Mouse (Mus musculus) thymus, adult 2 months (tissue): Measurements from ENCODE around the gene Pde4d. TPM values are rescaled to one million over a fixed set of nuclear protein-coding genes. Genes with fewer than 3 reads are reported as not detected.

Source experiments
- DNase-seq: peaks from one replicate; pipeline ENCODE4 v3.0.0; 2021
- H3K27ac ChIP-seq: fragments of 200-500 bp; 2 replicates; pipeline ENCODE4 v1.5.1; 2012; ENCODE audit warnings: low read length, control low read depth; ENCODE audit not compliant: control insufficient read depth, insufficient read depth
- H3K27me3 ChIP-seq: fragments of 200-500 bp; 2 replicates; pipeline ENCODE4 v1.6.1; 2012; ENCODE audit warnings: mild to moderate bottlenecking, low read length, moderate library complexity, mixed read lengths; ENCODE audit not compliant: control insufficient read depth, insufficient read depth
- H3K36me3 ChIP-seq: fragments of 200-500 bp; 2 replicates; pipeline ENCODE4 v1.6.1; 2012; ENCODE audit warnings: mild to moderate bottlenecking, low read length, moderate library complexity; ENCODE audit not compliant: control insufficient read depth, insufficient read depth
- H3K4me1 ChIP-seq: fragments of 200-500 bp; replicated peaks from 2 replicates; pipeline ENCODE4 v1.6.1; 2012; ENCODE audit warnings: low read length; ENCODE audit not compliant: control insufficient read depth, insufficient read depth
- H3K4me3 ChIP-seq: fragments of 200-500 bp; 2 replicates; pipeline ENCODE4 v1.5.1; 2012; ENCODE audit warnings: mild to moderate bottlenecking, low read length, control low read depth, moderate library complexity; ENCODE audit not compliant: control insufficient read depth, insufficient read depth
- CTCF ChIP-seq: fragments of 200-500 bp; IDR thresholded peaks from 2 replicates; pipeline ENCODE4 v1.5.1; 2012; ENCODE audit warnings: mild to moderate bottlenecking, control low read depth, low read length, moderate library complexity, borderline replicate concordance; ENCODE audit not compliant: control insufficient read depth, poor library complexity, insufficient read depth; ENCODE audit errors: extremely low read depth
- POLR2A ChIP-seq: fragments of 200-500 bp; IDR thresholded peaks from 2 replicates; pipeline ENCODE4 v1.6.1; 2012; ENCODE audit warnings: mild to moderate bottlenecking, low read length, control low read depth, moderate library complexity; ENCODE audit not compliant: control insufficient read depth, poor library complexity, insufficient read depth; ENCODE audit errors: extremely low read depth
- WGBS: fragments of 180-500 bp; shearing (Covaris S2); methylation state at CpG from one replicate; pipeline ENCODE4 v1.1.7; 2018; 5-methylcytosine and 5-hydroxymethylcytosine counted together
- polyA plus RNA-seq: library from polyadenylated mRNA; depleted of rRNA; stranded (reverse); fragments of >200 nt; gene quantifications from 2 replicates; pipeline ENCODE4 v1.2.3, GENCODE M21; 2012

Pde4d gene
- polyA plus RNA-seq, 1 experiment: 35.2 TPM

DNA sequence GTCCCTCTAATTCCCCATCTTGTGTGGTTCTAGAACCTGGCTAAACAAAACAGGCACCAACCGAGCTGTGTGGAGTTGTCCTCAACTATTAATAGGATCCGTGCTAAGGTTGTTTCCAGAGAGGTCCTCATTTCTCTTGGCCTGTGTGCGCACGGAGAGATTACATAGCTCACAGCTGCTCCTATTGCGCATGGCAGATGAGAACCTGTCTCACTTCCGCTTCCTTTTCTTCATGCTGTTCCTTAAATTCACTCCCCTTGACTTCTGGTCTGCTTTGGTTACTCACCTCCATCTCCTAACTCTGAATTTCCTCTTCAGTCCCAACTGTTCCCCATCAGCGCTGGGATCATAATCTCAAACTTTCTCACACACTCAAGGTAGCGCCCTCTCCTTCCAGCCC is 956.6 kb downstream of the Pde4d start:
- H3K4me1 ChIP-seq: no peaks in the 10 kb centered on the region
- 94% methylated on average over 8 of the region's 8 CpGs for WGBS
- DNase-seq: no peak
- TF ChIP-seq POLR2A: no peak
- no peak for TF ChIP-seq CTCF
- H3K4me3 ChIP-seq: no peak overlapping the region
- H3K27ac ChIP-seq: no peak overlapping the region
- H3K36me3 ChIP-seq: no peaks in the 10 kb centered on the region
- H3K27me3 ChIP-seq: no peaks in the 10 kb centered on the region

DNA sequence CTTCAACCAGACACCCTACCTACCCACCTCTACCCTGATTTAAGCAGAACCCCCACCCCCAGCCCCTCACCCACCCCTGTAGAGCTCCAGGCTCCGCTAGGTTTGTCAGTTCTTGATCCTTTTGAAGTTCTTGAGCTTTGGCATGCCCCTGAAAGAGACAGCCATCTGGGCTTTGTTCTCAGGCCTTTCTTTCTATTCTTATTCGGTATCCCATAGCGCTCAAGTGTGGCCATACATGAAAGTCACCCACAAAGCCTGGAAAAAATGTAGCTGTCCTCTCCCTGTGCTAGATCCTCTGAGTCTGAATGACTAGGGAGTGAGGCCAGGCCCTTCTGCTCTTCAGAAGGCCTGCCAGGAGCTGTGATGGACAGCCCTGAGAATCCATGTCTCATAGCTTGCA is 957.6 kb downstream of the Pde4d start:
- Histone ChIP-seq H3K4me3 (no peak overlapping the region), H3K4me1 (no peaks in the 10 kb centered on the region), H3K36me3 (no peaks in the 10 kb centered on the region), H3K27me3 (no peaks in the 10 kb centered on the region), H3K27ac (no peak overlapping the region)
- WGBS: 82% methylated on average over 3 of the region's 3 CpGs
- no peak for DNase-seq
- TF ChIP-seq CTCF (no peak), POLR2A (no peak)

- no peaks in the 10 kb centered on the region for H3K36me3 ChIP-seq
- H3K27me3 ChIP-seq: no peaks in the 10 kb centered on the region
- DNase-seq: no peak
- no peak overlapping the region for H3K4me3 ChIP-seq
- 97% methylated on average over 3 of the region's 3 CpGs for WGBS
- H3K4me1 ChIP-seq: no peaks in the 10 kb centered on the region
- H3K27ac ChIP-seq: no peak overlapping the region
- TF ChIP-seq CTCF (no peak), POLR2A (no peak)
These were observed 970.7 kb downstream of the Pde4d start for GRCm38 (mm10) chr13:109420426-109420825.

GRCm38 (mm10) chr13:109424906-109425305 is 975.2 kb downstream of the Pde4d start:
- DNase-seq: no peak
- WGBS: 89% methylated on average over 2 of the region's 2 CpGs
- Histone ChIP-seq H3K4me3 (no peak overlapping the region), H3K27me3 (no peaks in the 10 kb centered on the region), H3K4me1 (no peaks in the 10 kb centered on the region), H3K36me3 (no peaks in the 10 kb centered on the region), H3K27ac (no peak overlapping the region)
- TF ChIP-seq CTCF (no peak), POLR2A (no peak)

GRCm38 (mm10) chr13:109425548-109425947 is 975.8 kb downstream of the Pde4d start:
- no peaks in the 10 kb centered on the region for H3K36me3 ChIP-seq
- no peak for TF ChIP-seq POLR2A
- no peak for TF ChIP-seq CTCF

GRCm38 (mm10) chr13:109426058-109426457 is 976.3 kb downstream of the Pde4d start:
- H3K36me3 ChIP-seq: no peaks in the 10 kb centered on the region
- H3K27ac ChIP-seq: no peak overlapping the region
- no peaks in the 10 kb centered on the region for H3K4me1 ChIP-seq
- 93% methylated on average over 5 of the region's 5 CpGs for WGBS
- no peak for DNase-seq
- TF ChIP-seq POLR2A (no peak), CTCF (no peak)
- no peaks in the 10 kb centered on the region for H3K27me3 ChIP-seq
- no peak overlapping the region for H3K4me3 ChIP-seq

More at GRCm38 (mm10) chr13:109425548-109425947, 975.8 kb downstream of the Pde4d start:
- no peak for DNase-seq
- no peaks in the 10 kb centered on the region for H3K27me3 ChIP-seq
- WGBS: 96% methylated on average over 13 of the region's 13 CpGs
- no peaks in the 10 kb centered on the region for H3K4me1 ChIP-seq
- no peak overlapping the region for H3K4me3 ChIP-seq
- H3K27ac ChIP-seq: no peak overlapping the region

- H3K4me1 ChIP-seq: no peaks in the 10 kb centered on the region
- H3K27me3 ChIP-seq: no peaks in the 10 kb centered on the region
- no peak for DNase-seq
- H3K36me3 ChIP-seq: no peaks in the 10 kb centered on the region
- no peak overlapping the region for H3K4me3 ChIP-seq
- WGBS: 87% methylated on average over 7 of the region's 7 CpGs
- no peak overlapping the region for H3K27ac ChIP-seq
- TF ChIP-seq POLR2A (no peak), CTCF (no peak)
These were observed 977.8 kb downstream of the Pde4d start for GRCm38 (mm10) chr13:109427541-109427940.
